Mouse (Mus musculus): Measurements from ENCODE around the gene Ar.

Ar gene

GRCm38 (mm10) chrX:98148531-98149342 lies at the start of gene Ar:
Ar (plus strand) TSS chrX:98148769.
- DNase-seq (ENCODE audit: inconsistent ontology term), result peak; percentile 59

GRCm38 (mm10) chrX:98149724-98150392 lies 1.3 kb downstream of the Ar start:
- peak; percentile 47 for DNase-seq (ENCODE audit: inconsistent ontology term)

- DNase-seq (ENCODE audit: inconsistent ontology term), result no peak
Measured at GRCm38 (mm10) chrX:98150393-98151119, 2.0 kb downstream of the Ar start.

GRCm38 (mm10) chrX:98189759-98190158 lies 41.2 kb downstream of the Ar start:
- no peak for DNase-seq (ENCODE audit: inconsistent ontology term)

GRCm38 (mm10) chrX:98205766-98206165 lies 57.2 kb downstream of the Ar start:
- DNase-seq (ENCODE audit: inconsistent ontology term), result peak; percentile 4

- no peak for DNase-seq (ENCODE audit: inconsistent ontology term)
Measured at GRCm38 (mm10) chrX:98207166-98207565, 58.6 kb downstream of the Ar start.

DNA sequence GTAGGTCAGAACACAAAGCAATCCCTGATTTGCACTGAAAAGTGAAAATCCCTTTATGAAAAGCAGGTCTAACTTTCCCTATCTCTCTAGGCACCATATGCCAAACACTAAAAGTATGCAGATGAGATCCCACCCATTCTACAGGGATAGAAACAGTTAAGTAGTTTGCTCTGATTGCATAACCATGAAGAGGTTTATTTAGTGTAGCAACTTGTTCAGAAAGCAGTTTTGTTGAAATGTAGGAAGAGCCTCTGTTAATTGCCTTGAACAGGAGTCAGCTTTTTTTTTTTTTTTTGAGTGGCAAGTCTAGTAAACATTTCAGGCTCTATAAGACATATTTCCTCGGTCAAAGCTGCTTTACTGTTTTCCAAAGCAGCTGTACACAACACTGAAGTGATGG lies 67.5 kb downstream of the Ar start:
- no peak for DNase-seq (ENCODE audit: inconsistent ontology term)

- no peak for DNase-seq (ENCODE audit: inconsistent ontology term)
Measured at GRCm38 (mm10) chrX:98239011-98239410, 90.4 kb downstream of the Ar start.

GRCm38 (mm10) chrX:98245108-98245507 lies 96.5 kb downstream of the Ar start:
- DNase-seq (ENCODE audit: inconsistent ontology term), result no peak

DNA sequence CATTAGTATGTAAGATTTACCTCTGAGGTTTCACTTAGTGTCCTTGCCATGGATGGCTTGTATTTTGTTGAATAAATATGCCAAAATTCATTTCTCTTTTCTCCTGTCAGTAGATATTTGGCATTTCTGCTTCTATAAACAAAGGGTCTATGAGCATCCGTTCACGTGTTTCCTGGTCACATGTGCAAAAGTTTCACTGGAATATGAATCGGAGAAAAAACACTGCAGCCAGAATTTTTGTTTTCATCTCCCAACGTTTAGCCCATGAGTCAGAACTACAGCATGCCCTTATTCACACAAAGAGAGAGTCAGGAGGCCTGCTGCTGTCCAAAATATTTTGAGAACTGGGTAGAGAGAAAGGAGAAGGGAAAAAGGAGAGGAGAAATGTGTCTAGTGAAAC lies 99.8 kb downstream of the Ar start:
- peak; percentile 29 for DNase-seq (ENCODE audit: inconsistent ontology term)

DNA sequence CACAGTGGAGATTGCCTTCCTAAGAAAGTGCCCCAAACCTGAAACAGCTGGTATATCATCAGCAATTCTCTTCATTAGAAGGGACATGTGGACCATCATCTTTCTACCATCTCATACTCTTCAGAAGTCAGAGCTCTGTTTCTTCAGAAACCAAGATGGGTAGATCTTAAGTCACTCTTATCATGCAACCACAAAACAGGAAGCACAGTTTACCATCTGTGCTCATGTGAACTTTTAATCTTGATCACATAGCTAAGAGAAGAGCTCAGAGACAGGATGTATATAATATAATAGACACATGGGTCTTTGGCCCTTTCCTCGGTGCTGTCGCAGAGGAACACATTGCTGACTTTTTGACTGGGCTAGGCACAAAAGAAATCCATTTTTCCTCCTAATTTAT lies 111.1 kb downstream of the Ar start:
- no peak for DNase-seq (ENCODE audit: inconsistent ontology term)

GRCm38 (mm10) chrX:98265755-98266154 lies 117.2 kb downstream of the Ar start:
- DNase-seq (ENCODE audit: inconsistent ontology term), result no peak

DNA sequence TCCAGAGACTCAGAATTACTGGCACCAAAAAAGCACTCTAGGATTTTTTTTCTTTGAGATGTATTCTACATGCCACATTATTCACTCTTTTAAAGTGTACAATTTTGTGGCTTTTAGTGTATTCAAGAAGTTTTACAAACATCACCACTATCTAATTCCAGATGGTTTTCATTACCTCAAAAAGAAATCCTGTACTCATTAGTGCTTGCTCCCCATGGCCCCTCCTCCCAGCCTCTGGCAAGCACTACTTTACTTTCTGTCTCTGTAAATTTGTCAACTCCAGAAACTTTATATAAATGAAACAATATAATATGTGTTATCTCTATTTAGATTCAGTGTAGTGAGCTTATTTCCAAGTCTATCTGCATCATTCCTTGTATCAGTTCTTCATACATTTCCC lies 122.8 kb downstream of the Ar start:
- DNase-seq (ENCODE audit: inconsistent ontology term), result no peak

GRCm38 (mm10) chrX:98291763-98292162 lies 143.2 kb downstream of the Ar start:
- no peak for DNase-seq (ENCODE audit: inconsistent ontology term)

DNA sequence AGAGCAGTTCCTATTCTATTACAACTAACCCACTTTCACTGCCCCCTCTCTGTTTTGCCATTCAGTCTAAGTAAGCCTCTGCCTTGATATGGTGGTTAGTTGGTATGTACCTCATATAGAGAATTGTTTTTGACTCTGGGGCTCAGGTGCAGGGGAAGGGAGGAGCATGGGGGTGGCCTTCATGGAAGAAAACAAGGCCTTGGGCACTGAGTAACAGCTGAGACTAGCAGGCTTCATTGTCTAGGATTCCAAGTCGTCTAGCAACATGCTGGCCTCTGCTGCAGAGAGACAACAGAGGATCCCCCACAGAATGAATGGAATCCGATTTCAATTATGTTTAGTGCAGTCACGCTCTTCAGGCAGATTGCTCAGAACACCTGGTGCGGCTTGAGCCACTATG lies 152.1 kb downstream of the Ar start:
- no peak for DNase-seq (ENCODE audit: inconsistent ontology term)

- no peak for DNase-seq (ENCODE audit: inconsistent ontology term)
Measured at GRCm38 (mm10) chrX:98301924-98302323, 153.4 kb downstream of the Ar start.

DNA sequence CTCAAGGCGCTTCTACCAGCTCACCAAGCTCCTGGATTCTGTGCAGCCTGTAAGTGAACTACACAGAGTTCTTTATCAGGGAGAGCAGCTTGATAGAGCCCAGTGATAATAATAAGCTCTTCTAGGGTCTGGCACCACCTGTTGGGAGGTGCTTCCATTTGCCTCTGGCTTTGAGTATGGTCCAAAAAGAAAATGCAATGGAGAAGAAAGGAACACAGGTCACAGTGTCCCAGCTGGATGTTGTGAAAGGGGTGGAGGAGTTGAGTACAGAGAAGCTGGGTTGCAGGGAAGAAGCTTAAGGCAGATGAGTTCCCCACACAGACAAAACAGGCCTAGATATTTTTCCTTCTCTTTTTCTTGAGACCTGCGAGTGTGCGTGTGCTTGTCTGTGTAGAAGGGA lies 167.4 kb downstream of the Ar start:
- DNase-seq (ENCODE audit: inconsistent ontology term), result no peak

DNA sequence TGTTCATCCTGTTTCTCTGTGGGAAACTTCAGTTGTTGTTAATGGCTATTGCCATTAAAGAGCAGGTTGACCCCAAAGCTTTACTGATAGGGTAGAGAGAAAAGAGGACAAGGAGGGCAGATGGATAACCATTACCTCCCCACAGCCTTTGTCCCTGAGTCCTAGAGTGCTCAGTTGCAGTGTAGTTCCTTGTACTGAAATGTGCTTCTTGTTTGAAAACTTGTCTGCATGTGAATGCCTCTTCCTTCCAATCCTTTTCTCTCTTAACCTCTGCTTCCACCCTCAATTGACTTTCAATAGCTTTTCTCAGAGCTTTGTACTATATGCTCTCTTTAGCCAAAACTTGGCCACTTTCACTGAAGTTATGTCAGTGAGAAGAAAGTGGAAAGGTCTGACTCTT lies 168.9 kb downstream of the Ar start:
- no peak for DNase-seq (ENCODE audit: inconsistent ontology term)

- DNase-seq (ENCODE audit: inconsistent ontology term), result no peak
Measured at GRCm38 (mm10) chrX:98323105-98323504, 174.5 kb downstream of the Ar start.

- DNase-seq (ENCODE audit: inconsistent ontology term), result no peak
Measured at GRCm38 (mm10) chrX:98347481-98347880, 198.9 kb downstream of the Ar start.

DNA sequence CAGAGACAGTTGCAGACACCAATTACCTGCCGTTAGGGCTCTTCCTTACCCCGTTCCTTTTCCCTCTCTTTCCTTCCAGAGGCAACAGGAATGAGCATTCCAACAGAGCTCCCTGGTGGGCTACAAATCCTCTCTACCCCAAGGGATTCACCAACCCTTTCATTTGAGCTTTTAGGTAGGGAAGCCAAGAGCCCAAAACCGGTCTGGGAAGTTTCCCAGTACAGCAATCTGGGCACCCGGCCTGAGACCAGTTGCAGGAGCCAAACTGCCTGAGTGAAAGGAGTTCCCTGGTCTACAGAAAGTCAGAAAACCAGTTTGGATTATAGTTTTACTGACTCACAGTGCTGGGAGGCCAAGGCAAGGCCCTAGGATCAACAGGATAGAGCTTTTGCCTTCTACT lies 199.5 kb downstream of the Ar start:
- no peak for DNase-seq (ENCODE audit: inconsistent ontology term)
